Mouse (Mus musculus) urinary bladder, postnatal 25 days (tissue): ENCODE data around the gene Aif1.

ENCODE experiments used
- DNase-seq: peaks from one replicate; pipeline ENCODE4 v3.0.0; 2022; ENCODE audit warnings: low spot score

Gene Aif1

DNA sequence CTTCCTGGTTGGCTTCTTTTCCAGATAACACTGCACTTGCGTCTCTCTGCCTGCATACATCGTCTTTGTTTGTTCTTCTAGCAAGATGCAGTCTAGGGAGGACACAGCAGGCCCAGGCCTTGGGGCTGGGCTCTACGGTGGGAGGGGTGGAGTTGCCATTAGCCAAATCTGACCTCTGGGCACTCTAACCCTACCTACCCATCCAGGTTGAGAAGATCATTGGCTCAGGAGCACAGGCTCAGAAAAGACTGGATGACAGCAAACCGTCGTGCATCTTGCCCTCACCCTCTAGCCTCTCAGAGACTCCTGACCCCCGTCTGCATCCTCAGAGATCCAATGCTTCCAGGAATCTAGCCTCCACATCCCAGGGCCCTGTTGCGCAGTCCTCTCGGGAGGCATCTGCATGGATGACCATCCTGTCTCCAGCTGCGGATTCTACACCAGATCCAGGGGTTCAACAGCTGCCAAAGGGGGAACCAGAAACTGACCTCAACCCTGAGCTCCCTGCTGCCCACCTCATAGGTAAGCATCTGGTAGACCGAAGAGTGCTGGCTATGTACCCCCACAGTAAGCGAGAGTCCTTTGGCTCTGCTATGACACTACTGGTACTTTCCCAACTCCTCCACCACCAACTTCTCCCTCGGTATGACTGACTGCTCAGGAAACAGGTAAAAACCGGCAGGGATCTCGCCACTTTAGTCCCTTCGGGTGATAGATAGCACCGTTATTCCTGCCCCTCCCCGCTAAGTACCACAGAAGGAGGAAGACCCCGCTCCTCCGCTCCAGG lies 19.2 kb upstream of the Aif1 start:
- DNase-seq: no peak

DNA sequence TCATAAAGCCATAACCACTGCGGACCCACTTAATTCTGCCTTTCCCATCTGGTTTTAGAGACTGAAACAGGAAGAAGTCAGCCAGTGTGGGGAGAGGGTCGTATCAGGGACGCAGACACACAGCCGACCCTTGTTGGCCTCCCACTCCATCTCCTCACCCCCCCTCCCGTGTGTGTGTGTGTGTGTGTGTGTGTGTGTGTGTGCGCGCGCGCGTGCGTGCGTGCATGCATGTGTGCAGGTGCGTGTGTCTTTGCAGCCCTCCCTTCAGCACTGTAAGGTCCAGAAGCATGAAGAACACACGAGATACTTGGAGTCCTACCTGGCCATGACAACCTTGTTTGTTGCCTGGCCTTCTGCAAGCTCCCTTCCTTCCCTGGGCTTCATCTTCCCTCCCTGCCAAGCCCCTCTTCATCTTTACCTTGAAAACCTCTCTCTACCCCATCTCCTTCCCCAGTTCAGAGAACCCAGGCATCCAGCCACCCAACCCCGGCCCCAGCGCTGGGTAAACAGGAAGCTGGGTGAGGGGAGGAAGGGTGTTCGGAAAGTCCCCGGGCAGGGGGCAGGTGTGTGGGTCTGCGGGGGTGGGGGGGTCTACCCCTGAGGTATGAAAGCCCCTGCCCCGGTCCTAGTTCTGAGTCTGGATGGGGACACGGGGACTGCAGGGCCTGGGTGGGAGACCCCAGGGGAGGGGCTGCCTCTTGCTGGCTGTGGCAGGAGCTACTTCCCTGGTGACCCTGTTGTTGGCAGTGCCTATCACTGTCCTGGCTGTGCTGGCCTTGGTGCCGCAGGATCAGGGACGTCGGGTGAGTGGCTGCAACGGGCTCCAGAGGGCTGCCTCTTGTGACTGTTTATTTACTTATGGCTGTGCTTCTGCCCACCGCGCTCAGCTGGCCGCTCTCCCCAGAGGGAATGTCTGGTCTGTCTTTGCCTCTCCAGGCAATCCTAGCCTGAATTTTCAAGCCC lies 18.3 kb upstream of the Aif1 start, which contains the start of gene Ltb:
Gene Ltb, plus strand, starts transcription at position 559 of the 963 bp plus-strand sequence.
- DNase-seq: no peak

DNA sequence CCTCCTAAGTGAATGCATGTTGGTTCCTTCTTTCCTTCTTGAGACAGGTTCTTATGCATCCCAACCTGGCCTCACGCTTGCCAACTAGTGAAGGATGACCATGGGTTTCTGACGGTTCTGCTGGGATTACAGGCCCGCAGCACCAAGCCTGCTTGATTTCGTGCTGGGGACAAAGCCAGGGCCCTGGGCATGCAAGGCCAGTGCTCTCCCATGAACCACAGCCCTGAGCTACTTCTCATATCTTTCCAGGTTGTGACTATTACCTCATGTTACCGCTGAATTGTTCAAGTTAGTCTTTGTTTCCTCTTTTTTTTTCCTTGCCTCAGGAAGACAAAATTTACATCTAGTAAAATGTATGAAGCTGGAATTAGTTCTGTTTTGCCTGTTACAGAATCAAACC lies 17.1 kb upstream of the Aif1 start:
- DNase-seq: no peak

DNA sequence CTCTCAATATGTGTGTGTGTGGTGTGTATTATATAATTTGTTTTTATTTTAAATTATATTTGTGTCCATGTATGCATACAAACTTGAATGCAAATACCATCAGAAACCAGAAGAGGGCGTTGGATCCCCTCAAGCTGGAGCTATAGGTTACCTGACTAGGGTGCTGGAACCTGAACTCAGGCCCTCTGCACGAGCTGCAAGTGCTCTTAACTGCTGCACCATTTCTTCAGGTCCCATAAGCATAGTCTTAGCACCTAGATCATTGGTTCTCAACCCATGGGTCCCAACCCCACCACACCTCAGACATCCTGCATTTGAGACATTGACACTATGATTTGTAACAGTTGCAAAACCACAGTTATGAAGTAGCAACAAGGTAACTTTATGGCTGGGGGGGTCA lies 15.9 kb upstream of the Aif1 start:
- no peak for DNase-seq

DNA sequence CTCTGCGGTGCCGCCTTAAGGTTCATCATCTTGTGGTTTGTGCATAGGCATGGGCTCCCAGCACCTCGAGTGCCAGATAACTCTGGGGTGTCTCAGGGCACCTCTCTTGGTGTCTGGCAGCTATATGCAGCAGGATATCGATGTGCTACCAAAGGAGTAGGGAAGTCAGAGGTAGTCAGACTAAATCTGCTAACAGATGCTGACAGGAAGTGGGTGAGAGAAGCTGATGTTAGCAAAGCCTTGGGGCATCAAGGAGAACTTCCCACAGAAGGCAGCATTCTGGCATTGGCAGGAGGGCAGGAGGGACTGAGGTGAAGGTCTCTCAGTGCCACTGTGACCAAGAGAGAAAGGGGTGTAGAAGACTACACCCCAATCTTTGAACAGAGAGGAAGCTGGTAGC lies 14.2 kb upstream of the Aif1 start:
- no peak for DNase-seq

DNA sequence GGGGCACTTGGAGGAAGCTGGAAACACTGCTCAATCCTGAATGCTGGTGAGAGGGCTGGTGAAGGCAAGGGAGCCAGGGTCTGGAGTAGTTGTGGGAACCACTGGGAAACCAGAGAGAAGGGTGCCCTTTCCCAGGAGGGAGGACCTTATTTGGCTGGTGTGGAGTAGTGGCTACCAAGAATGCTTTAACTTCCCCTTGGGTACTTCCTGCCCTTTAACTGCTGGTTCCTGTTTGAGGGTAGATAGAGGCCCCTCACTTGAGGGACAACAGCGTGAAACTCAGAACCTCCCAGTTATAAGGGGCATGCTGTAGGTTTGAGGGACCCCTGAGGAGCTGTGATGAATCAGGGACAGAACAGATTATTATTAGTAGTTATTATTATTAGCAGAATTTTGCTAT lies 13.3 kb upstream of the Aif1 start:
- DNase-seq: no peak

DNA sequence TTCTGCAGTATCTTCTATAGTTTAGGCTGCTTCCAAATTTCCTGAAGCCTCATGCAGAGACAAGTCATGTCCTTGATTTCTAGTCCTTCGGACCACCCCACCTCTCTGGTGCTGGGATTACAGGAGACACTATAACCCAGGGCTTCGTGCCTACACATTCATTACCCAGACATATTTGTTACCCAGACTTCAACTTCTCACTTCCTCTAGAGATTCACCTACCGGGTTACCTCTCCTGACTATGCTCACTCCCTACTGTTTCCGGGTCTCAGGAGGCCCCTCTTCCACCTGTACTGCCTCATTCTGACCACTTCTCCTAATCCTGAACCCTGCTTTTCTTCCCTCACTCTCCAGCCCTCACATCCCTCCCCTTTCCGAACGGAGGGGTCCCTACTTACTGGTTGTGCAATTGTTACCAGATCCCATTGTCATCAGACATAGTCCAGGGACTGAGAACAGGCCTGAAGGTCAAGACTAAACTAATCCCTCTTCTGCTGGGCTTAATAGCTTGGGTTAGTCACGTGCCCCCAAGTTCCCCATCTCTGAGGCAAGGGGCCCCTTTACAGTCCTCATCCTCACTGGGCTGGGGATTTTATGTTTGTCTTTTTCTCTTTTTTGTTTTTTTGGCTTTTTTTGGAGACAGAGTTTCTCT lies 12.2 kb upstream of the Aif1 start, which contains the start of gene Lst1:
Gene Lst1, minus strand, starts transcription at position 481 of the 652 bp plus-strand sequence.
- no peak for DNase-seq

DNA sequence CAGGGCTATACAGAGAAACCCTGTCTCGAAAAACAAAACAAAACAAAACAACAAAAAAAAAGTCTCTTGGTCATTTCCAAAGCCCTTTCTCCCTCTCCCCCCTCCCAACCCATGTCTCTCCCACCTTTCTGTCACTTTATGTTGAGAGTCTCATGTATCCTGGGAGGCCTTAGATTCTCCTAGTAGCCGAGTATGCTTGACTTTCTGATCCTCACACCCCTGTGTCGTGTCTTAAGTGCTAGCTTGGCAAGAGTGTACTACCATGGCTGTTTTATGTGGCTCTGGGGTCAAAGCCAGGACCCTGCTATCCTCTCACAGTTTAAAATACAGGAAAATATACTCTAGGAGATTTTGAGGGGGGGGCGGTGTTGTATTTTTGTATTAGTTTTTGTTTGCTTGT lies 11.5 kb upstream of the Aif1 start:
- no peak for DNase-seq

DNA sequence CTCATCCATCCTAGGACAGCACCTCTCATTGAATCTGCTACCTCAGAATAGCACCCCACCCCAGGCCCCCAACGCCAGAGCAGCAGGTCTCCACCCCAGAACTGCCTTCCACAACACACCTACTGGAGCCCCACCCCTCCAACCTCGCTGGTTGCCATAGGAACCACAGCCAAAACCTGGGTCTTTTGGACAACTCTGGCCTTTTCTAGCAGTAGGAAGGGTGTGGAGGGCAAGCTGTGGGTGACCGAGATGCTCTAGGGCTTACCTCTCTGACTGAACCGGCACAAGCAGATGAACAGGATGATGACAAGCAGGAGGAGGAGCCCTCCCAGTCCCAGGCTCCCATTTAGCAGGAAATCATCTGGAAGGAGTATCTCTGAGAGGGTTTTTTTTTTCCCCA lies 10.8 kb upstream of the Aif1 start:
- no peak for DNase-seq

DNA sequence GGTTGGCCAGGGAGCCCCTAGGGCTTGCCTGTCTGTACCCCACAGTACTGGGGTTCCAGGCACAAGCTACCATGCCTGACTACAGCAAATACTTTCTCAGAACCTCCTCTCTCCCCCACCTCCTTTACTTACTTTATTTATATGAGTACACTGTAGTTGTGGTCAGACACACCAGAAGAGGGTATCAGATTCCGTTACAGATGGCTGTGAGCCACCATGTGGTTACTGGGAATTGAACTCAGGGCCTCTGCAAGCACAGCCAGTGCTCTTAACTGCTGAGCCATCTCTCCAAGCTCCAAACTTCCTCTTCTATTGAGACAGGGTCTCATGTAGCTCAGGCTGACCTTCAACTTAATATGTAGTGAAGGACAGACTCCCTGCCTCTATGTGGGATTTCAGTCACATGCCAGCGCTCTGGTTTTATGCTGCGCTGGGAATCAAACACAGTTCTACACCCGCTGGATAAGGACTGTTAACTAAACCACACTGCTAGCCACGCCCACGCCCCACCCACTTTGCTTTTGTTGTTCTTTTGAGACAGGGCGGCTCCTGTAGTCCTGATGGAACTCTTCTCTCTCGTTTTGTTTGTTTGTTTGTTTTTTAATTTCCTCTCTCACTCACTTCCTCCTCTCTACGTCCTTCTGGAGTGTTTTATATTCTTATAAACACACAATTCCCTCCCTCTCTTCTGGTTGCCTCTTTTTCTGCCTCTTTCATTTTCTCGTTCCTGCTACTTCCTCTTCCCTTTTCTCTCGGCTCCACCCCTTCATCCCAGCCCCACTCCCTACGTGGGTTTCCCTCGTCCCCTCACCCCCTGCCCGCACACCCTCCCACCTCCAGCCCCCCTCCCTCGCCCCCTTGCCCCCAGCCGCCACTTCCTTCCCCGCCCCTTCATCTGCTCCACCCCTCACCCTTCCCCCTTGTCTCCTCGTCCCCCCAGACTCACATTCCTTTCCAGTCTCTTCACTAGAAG lies 10.1 kb upstream of the Aif1 start:
- peak; percentile 64 for DNase-seq

DNA sequence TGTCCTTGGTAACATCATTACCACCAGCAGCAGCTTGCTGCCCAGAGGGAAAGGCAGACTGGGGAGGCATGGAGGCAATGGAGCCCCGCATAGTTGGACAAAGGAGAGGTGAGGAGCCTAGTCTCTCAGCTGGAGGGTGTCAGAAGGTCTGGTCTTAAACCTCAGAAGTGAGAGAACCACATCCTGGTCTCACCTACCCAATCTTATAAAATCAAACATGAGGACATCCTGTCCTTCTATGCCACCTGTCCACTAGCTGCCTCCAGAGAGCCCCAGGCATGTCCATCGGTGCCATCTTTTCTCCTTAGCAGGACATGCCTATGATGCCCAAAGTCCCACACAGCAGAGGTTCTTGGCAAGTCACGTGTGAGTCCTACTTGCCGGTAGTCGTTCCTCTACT lies 4.2 kb upstream of the Aif1 start:
- DNase-seq: no peak

DNA sequence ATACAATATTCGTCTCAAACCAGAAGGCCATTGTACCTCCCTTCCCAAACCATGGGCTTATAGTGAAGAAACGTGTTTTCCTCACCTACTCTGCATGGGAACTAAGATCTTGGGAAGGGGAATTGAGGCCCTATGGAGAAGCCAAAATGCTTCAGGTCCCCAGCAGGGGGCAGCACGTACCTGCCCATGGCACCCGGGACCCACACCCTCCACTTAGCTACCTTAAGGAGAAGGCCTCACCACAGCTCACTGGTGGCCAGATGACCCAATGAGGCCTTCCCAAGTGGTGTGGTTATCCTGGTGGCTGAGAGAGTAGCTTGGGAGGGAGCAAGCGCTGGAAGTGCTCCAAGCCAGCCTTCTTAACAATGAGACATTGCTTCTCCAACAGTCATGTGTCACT lies 2.7 kb upstream of the Aif1 start:
- DNase-seq: peak; percentile 78

DNA sequence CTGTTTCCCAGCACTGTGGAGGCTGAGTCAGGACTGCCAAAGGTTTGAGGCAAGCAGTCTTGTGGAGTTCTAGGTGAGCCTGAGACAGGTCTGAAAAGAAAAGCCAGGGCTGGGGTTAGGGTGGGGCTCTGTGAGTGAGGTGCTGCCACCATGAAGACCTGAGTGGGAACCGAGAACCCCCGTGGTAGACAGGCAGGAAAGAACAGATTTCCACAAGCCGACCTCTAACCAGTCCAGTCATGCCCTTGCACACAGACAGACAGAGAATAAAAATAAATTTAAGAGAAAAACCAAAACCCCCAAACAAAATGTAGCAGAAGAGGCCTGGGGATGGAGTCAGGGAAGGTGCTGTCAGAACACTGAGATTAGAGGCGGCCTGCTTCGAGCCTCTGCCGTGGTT lies 486 bp downstream of the Aif1 start:
- DNase-seq: no peak

DNA sequence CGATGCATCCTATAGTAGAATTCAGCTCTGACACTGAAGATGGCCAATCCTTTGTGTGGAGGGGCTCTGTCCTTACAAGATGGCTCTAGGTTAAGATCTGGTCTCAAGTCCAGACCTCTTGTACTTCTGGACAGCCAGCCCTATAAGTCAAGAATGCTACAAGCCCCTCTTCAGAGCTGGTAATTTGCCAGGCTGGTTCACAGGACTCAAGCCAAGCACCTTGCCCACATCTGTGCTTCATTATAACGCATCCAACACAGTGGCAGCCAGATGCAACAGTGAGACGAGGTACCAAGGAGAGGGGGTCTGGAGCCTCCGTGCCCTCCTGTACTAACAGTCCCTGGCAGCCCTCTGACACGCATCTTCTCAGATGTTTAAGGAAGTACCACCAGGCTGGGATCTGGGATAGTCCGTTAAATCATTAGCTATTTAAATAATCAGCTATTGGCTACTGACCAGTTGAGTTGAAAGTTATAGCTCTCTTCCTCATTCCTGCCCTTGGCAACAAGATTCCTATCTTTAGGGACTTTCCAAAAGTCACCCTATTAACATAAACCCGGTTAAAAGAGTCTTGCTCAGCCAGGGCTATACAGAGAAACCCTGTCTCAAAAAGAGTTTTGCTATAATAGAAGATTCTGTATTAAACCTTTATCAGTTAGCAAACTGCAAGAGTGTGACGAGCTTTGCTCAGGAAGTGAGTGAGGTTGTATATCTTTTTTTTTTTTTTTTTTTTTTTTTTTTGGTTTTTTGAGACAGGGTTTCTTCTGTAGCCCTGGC lies 1.5 kb downstream of the Aif1 start:
- no peak for DNase-seq

DNA sequence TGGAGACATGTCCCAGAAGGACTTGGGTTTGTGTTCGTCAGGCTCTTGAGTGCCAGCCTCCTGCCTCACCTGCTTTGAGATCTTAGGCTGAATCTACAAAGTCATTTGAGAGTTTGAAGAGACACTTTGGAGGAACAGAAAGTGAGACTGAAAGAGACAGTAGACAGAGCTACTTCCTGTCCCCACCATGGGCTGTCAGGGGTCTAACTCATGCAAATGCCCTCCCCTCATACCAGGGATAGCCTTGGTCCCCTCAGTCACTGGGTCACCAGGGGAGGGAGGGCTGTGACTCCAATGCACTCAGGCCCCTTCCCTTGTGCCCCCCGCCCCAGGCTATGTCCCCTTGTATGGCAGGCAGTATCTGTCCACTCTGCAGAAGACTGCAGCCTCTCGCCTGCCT lies 2.5 kb downstream of the Aif1 start:
- DNase-seq: no peak

DNA sequence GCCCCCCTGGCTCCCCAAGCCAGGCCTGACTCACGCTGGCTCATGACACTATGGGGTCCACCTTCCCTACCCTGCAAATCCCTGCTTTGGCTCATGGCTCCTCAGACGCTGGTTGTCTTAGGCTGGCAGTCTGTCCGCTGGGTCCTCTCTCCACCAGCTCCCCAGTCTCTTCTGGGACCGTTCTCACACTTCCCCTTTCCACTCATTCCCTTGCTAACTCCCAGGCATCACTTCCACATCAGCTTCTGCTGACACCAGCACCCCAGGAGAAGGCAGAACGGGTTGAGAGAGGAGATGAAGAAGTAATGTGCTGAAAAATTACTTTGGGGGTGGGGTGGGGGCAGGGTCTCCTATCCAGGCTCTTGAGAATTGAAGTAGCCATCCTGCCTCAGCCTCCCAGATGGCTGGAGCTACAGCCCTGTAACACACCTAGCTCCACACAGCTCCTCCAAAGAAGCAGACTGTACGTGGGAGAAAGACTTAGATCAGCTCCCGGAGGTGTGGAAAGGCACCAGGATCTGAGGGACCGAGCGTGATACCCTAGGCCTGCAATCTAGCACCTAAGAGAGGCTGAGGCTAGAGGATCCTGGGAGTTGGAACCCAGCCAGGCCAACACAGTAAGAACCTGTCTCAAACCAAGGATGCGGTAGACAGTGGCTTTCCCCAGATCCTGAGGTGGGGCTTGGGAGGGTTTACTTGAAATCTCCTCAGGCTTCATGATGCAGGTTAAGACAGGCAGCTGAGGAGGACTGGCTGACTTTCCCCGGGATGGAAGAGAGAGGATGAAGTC lies 3.2 kb downstream of the Aif1 start:
- no peak for DNase-seq

DNA sequence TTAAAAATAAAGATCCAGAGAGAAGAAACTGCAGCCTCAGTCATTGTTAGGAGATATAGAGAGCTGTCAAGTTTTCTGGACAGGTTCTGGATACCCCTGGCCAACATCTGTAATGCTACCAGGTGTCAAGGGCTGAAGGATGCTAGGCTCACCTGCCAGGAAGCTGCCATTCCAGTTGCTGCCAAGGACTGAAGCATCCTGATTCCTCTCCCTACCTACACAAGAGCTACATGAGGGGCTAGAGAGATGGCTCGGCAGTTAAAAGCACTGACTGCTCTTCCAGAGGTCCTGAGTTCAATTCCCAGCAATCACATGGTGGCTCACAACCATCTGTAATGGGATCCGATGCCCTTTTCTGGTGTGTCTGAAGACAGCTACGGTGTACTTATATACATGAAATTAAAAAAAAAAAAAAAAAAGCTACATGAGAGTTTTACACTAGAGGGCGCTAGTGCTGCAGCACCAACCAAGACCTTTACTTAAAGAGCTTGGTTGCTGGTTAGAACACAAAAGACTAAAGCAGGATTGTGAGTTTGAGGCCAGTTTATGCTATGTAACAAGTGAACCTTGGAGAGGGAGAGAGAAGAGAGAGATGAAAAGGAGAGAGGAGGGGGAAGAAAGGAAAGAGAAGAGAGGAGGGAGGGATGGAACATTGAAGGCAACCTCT lies 7.2 kb downstream of the Aif1 start:
- no peak for DNase-seq

DNA sequence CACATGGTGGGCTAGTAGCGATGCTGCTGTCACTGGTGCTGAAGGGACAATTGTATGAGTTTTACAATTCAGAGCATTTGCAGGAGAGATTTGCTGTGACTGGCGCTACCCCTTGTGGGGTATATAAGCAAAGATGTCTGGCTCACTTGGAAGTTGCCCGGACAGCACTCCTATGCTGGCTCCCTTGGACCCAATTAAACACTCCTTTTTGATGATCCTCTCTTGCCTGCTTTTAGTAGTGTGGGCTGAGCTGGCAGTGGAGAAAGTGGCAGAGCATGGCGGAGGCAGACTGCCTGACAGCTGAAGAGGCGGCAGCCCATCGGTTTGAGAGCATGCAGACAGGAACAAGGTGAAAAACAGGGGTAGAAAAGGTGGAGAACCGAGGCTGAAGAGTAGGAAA lies 8.1 kb downstream of the Aif1 start:
- no peak for DNase-seq

DNA sequence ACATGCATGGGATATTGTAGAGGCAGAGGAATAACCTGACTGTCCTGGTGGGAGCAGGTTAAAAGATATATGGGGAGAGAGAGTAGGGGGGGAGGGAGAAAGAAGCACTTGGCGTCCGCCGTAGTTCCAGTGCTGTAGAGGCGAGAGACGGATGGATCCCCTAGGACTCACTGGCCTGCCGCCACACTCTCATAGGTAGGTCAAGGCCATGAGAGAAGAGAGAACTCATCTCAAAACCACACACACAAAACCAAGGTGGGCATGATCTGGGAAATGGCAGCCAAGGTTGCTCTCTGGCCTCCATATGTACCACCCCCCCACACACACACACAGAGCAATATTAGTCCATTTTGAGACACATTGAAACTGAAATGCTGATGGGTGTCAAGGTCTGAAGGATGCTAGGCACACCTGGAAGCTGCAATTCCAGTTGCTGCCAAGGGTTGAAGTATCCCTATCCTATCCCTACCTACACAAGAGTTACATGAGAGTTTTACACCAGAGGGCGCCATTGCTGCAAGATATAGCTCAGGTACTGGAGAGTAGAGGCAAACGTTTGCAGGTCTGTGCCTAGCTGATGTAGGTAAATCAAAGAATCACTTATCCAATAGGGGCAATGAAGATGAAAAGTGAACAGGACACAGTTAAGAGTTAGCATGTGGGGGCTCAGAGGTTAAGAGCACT lies 9.4 kb downstream of the Aif1 start:
- DNase-seq: peak; percentile 47
